Mouse (Mus musculus) brown adipose tissue, adult 24 weeks (tissue): ENCODE measurements at regions not wholly inside any gene's neighbourhood (a gene's known extent, or its start where the extent isn't known, plus 50 kb on each side); places are given as distances from the start of the nearest gene placed in this dataset.

Experiments used
- H3K27ac ChIP-seq: fragments of 200-500 bp; replicated peaks from 2 replicates; pipeline ENCODE4 v1.5.1; 2012; ENCODE audit warnings: low read depth, mild to moderate bottlenecking, low read length
- H3K4me1 ChIP-seq: fragments of 200-500 bp; 2 replicates; pipeline ENCODE4 v1.6.1; 2012; ENCODE audit warnings: low read length, mixed read lengths; ENCODE audit not compliant: control insufficient read depth, insufficient read depth, insufficient read length
- H3K4me3 ChIP-seq: fragments of 200-500 bp; 2 replicates; pipeline ENCODE4 v1.5.1; 2012; ENCODE audit warnings: low read depth, mild to moderate bottlenecking, low read length, moderate library complexity; ENCODE audit not compliant: insufficient read depth

- H3K27ac ChIP-seq, result no peak overlapping the region
- no peaks in the 10 kb centered on the region for H3K4me1 ChIP-seq
- H3K4me3 ChIP-seq, result no peak overlapping the region
Observed at GRCm38 (mm10) chr16:24341736-24342135, 51.6 kb upstream of the Lpp start.

- H3K4me3 ChIP-seq, result no peak overlapping the region
- no peak overlapping the region for H3K27ac ChIP-seq
- no peaks in the 10 kb centered on the region for H3K4me1 ChIP-seq
Observed at GRCm38 (mm10) chr16:24340646-24341045, 52.7 kb upstream of the Lpp start.

- Histone ChIP-seq H3K4me1 (no peaks in the 10 kb centered on the region), H3K27ac (no peak overlapping the region), H3K4me3 (no peak overlapping the region)
Observed at GRCm38 (mm10) chr16:24339320-24340265, 53.7 kb upstream of the Lpp start.

GRCm38 (mm10) chr16:24338404-24338803, 54.9 kb upstream of the Lpp start:
- Histone ChIP-seq H3K4me1 (no peaks in the 10 kb centered on the region), H3K4me3 (no peak overlapping the region)

GRCm38 (mm10) chr16:24334389-24334788, 58.9 kb upstream of the Lpp start:
- Histone ChIP-seq H3K27ac (no peak overlapping the region), H3K4me1 (no peaks in the 10 kb centered on the region), H3K4me3 (no peak overlapping the region)

More at GRCm38 (mm10) chr16:24338404-24338803, 54.9 kb upstream of the Lpp start:
- H3K27ac ChIP-seq, result no peak overlapping the region

- Histone ChIP-seq H3K4me3 (no peak overlapping the region), H3K4me1 (no peaks in the 10 kb centered on the region), H3K27ac (no peak overlapping the region)
Observed at GRCm38 (mm10) chr16:24331446-24332020, 61.8 kb upstream of the Lpp start.

- no peak overlapping the region for H3K4me3 ChIP-seq
- H3K27ac ChIP-seq, result no peak overlapping the region
- H3K4me1 ChIP-seq, result peaks cover 2% of the 10 kb centered on the region; the same call in 1 of the 2 replicates
Observed at GRCm38 (mm10) chr16:24326571-24326970, 66.7 kb upstream of the Lpp start.

- Histone ChIP-seq H3K4me1 (peaks cover 2% of the 10 kb centered on the region; the same call in 1 of the 2 replicates), H3K27ac (no peak overlapping the region), H3K4me3 (no peak overlapping the region)
Observed at GRCm38 (mm10) chr16:24326046-24326445, 67.3 kb upstream of the Lpp start.

GRCm38 (mm10) chr16:24324917-24325316, 68.4 kb upstream of the Lpp start:
- H3K4me3 ChIP-seq, result no peak overlapping the region
- peaks cover 2% of the 10 kb centered on the region; the same call in 1 of the 2 replicates for H3K4me1 ChIP-seq
- H3K27ac ChIP-seq, result no peak overlapping the region

GRCm38 (mm10) chr16:24318723-24319437, 74.4 kb upstream of the Lpp start:
- Histone ChIP-seq H3K27ac (no peak overlapping the region), H3K4me3 (no peak overlapping the region), H3K4me1 (no peaks in the 10 kb centered on the region)

GRCm38 (mm10) chr16:24313544-24314326, 79.6 kb upstream of the Lpp start:
- no peak overlapping the region for H3K27ac ChIP-seq

GRCm38 (mm10) chr16:24305391-24305790, 87.9 kb upstream of the Lpp start:
- H3K4me3 ChIP-seq, result no peak overlapping the region
- H3K4me1 ChIP-seq, result no peaks in the 10 kb centered on the region
- H3K27ac ChIP-seq, result no peak overlapping the region

More at GRCm38 (mm10) chr16:24313544-24314326, 79.6 kb upstream of the Lpp start:
- Histone ChIP-seq H3K4me1 (no peaks in the 10 kb centered on the region), H3K4me3 (no peak overlapping the region)

- H3K4me3 ChIP-seq, result no peak overlapping the region
- no peak overlapping the region for H3K27ac ChIP-seq
- no peaks in the 10 kb centered on the region for H3K4me1 ChIP-seq
Observed at GRCm38 (mm10) chr16:24296790-24297189, 96.5 kb upstream of the Lpp start.

GRCm38 (mm10) chr16:24295626-24296440, 97.5 kb upstream of the Lpp start:
- no peak overlapping the region for H3K27ac ChIP-seq
- H3K4me1 ChIP-seq, result no peaks in the 10 kb centered on the region
- no peak overlapping the region for H3K4me3 ChIP-seq
